Mouse (Mus musculus) MEL (cell line): ENCODE results near the gene Rftn1. TPM values are rescaled to one million over a fixed set of nuclear protein-coding genes. Genes with fewer than 3 reads are reported as not detected.

ENCODE experiments used
- DNase-seq: peaks from one replicate; pipeline ENCODE4 v3.0.0; 2011; ENCODE audit warnings: low read depth, low spot score
- H3K27ac ChIP-seq: 2 replicates; pipeline ENCODE4 v1.5.1; 2012; ENCODE audit warnings: low read depth, mild to moderate bottlenecking, control low read depth, low read length, moderate library complexity; ENCODE audit not compliant: control insufficient read depth
- H3K27me3 ChIP-seq, 2 experiments: fragments of 150-350 bp in 1 of 2; sonication (generic) in 1 of 2; 2 replicates each; pipeline ENCODE4 v1.6.1; 2012; ENCODE audit warnings: low read length in 2 of 2, mild to moderate bottlenecking in 2 of 2, improper control_type of control experiment in 1 of 2, moderate library complexity in 1 of 2; ENCODE audit not compliant: insufficient read depth in 2 of 2, control insufficient read depth in 1 of 2
- H3K36me3 ChIP-seq, 2 experiments: 2 replicates each; pipeline ENCODE4 v1.6.1; 2012 to 2014; ENCODE audit warnings: low read length in 2 of 2, improper control_type of control experiment in 1 of 2, inconsistent platforms in 1 of 2, mild to moderate bottlenecking in 1 of 2; ENCODE audit not compliant: insufficient read depth in 2 of 2, control insufficient read depth in 1 of 2
- H3K4me1 ChIP-seq, 2 experiments: fragments of 150-350 bp in 1 of 2; sonication (generic) in 1 of 2; 2 replicates each; pipeline ENCODE4 v1.6.1; 2012; ENCODE audit warnings: low read length in 2 of 2, improper control_type of control experiment in 1 of 2, mild to moderate bottlenecking in 1 of 2; ENCODE audit not compliant: insufficient read depth in 2 of 2, control insufficient read depth in 1 of 2
- H3K4me3 ChIP-seq, 2 experiments: fragments of 150-350 bp in 1 of 2; sonication (generic) in 1 of 2; 2 replicates each; pipeline ENCODE4 v1.5.1; 2012; ENCODE audit warnings: low read depth in 2 of 2, low read length in 2 of 2, mild to moderate bottlenecking in 2 of 2, moderate library complexity in 2 of 2, control low read depth in 1 of 2, improper control_type of control experiment in 1 of 2; ENCODE audit not compliant: control insufficient read depth in 1 of 2, insufficient read depth in 1 of 2
- H3K79me2 ChIP-seq: 2 replicates; pipeline ENCODE4 v1.6.1; 2012; ENCODE audit warnings: mild to moderate bottlenecking, low read length, moderate library complexity; ENCODE audit not compliant: control insufficient read depth, poor library complexity, insufficient read depth
- H3K9ac ChIP-seq: 2 replicates; pipeline ENCODE4 v1.6.1; 2012; ENCODE audit warnings: low read depth, mild to moderate bottlenecking, control low read depth, low read length, moderate library complexity; ENCODE audit not compliant: control insufficient read depth, poor library complexity, severe bottlenecking
- H3K9me3 ChIP-seq: fragments of 150-350 bp; sonication (generic); replicated peaks from 2 replicates; pipeline ENCODE4 v1.6.1; 2012; ENCODE audit warnings: mild to moderate bottlenecking, low read length, improper control_type of control experiment, moderate library complexity; ENCODE audit not compliant: insufficient read depth
- BHLHE40 ChIP-seq: IDR thresholded peaks from 2 replicates; pipeline ENCODE4 v1.6.1; 2012; ENCODE audit warnings: low read depth, mild to moderate bottlenecking, inconsistent platforms, low read length, improper control_type of control experiment, borderline replicate concordance
- CHD2 ChIP-seq: IDR thresholded peaks from 2 replicates; pipeline ENCODE4 v1.6.1; 2011; ENCODE audit warnings: low read length, improper control_type of control experiment
- HCFC1 ChIP-seq: IDR thresholded peaks from 2 replicates; pipeline ENCODE4 v1.6.1; 2012; ENCODE audit warnings: low read depth, mild to moderate bottlenecking, inconsistent platforms, low read length, improper control_type of control experiment, moderate library complexity
- KAT2A ChIP-seq: conservative IDR thresholded peaks from 2 replicates; pipeline ENCODE4 v1.6.1; 2012; ENCODE audit warnings: low read depth, low read length, improper control_type of control experiment, inconsistent platforms
- MAX ChIP-seq: IDR thresholded peaks from 2 replicates; pipeline ENCODE4 v1.6.1; 2011; ENCODE audit warnings: low read length, improper control_type of control experiment
- MEF2A ChIP-seq: IDR thresholded peaks from 2 replicates; pipeline ENCODE4 v1.6.1; 2014; ENCODE audit warnings: low read depth, mild to moderate bottlenecking, inconsistent platforms, low read length, improper control_type of control experiment; ENCODE audit not compliant: poor library complexity, insufficient replicate concordance, severe bottlenecking; ENCODE audit errors: extremely low read depth
- MYB ChIP-seq: IDR thresholded peaks from 2 replicates; pipeline ENCODE4 v1.6.1; 2011; ENCODE audit warnings: mild to moderate bottlenecking, low read depth, low read length, improper control_type of control experiment
- MYC ChIP-seq: IDR thresholded peaks from 2 replicates; pipeline ENCODE4 v1.6.1; 2011; ENCODE audit warnings: low read depth, mild to moderate bottlenecking, low read length, improper control_type of control experiment, moderate library complexity
- POLR2AphosphoS2 ChIP-seq: IDR thresholded peaks from 2 replicates; pipeline ENCODE4 v1.6.1; 2011; ENCODE audit warnings: low read length, improper control_type of control experiment
- POLR2AphosphoS5 ChIP-seq: IDR thresholded peaks from 2 replicates; pipeline ENCODE4 v1.6.1; 2012; ENCODE audit warnings: low read depth, borderline replicate concordance, mild to moderate bottlenecking, inconsistent platforms, low read length, moderate library complexity, mixed read lengths
- SIN3A ChIP-seq: IDR thresholded peaks from 2 replicates; pipeline ENCODE4 v1.6.1; 2012; ENCODE audit warnings: low read length, improper control_type of control experiment, inconsistent platforms
- TBP ChIP-seq: IDR thresholded peaks from 2 replicates; pipeline ENCODE4 v1.8.0; 2011; ENCODE audit warnings: low read depth, low read length, improper control_type of control experiment
- USF1 ChIP-seq: IDR thresholded peaks from 2 replicates; pipeline ENCODE4 v1.6.1; 2014; ENCODE audit warnings: low read depth, mild to moderate bottlenecking, inconsistent platforms, low read length, improper control_type of control experiment, moderate library complexity
- USF2 ChIP-seq, 2 experiments: IDR thresholded peaks; 2 replicates each; pipeline ENCODE4 v1.6.1; 2011 to 2012; ENCODE audit warnings: improper control_type of control experiment in 2 of 2, low read length in 2 of 2, borderline replicate concordance in 1 of 2, inconsistent platforms in 1 of 2, low read depth in 1 of 2, mild to moderate bottlenecking in 1 of 2; ENCODE audit not compliant: insufficient read depth in 1 of 2
- ZC3H11A ChIP-seq: IDR thresholded peaks from 2 replicates; pipeline ENCODE4 v1.6.1; 2012; ENCODE audit warnings: low read depth, mild to moderate bottlenecking, inconsistent platforms, low read length, improper control_type of control experiment
- polyA plus RNA-seq, 2 experiments: library from polyadenylated mRNA; stranded (reverse) in 1 of 2; unstranded in 1 of 2; fragments of >175 nt in 1 of 2; fragments of >200 nt in 1 of 2; gene quantifications; 2 replicates each; pipeline versions ENCODE4 v1.2.1 to v1.2.4; 2012; ENCODE audit warnings: low replicate concordance in 2 of 2, low read depth in 1 of 2; ENCODE audit not compliant: insufficient read length in 2 of 2, insufficient read depth in 1 of 2, missing spikeins in 1 of 2
- total RNA-seq: library from RNA; depleted of rRNA; stranded (reverse); fragments of 300-350 nt; gene quantifications from 2 replicates; pipeline ENCODE4 v1.2.3, GENCODE M21; 2012

Gene Rftn1
- total and polyA plus RNA-seq, 3 experiments, result 70.2 to 76.1 TPM; not detected in 1

DNA sequence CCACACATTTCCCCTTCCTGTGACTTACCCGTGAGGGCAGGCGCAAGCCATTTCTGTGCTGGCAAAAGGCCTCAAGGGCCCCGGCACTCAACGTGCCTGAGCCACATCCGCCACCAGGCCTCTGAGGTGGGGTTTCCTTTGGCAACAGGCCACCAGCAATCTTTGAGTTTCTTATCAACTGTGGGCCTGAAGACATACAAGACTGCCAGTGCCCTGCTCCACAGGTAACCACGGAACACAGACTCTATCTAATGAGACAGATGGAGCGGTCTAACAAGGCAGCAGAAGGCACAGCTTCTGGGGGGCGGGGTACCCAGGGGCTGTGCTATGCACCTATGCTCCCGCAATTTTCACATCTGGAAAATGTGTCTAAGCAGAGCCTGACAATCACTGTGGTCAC is 54.4 kb downstream of the Rftn1 start (continued):
- TF ChIP-seq MEF2A (no peak), MYC (peak; percentile 62; the same call in 1 of the 2 replicates)

DNA sequence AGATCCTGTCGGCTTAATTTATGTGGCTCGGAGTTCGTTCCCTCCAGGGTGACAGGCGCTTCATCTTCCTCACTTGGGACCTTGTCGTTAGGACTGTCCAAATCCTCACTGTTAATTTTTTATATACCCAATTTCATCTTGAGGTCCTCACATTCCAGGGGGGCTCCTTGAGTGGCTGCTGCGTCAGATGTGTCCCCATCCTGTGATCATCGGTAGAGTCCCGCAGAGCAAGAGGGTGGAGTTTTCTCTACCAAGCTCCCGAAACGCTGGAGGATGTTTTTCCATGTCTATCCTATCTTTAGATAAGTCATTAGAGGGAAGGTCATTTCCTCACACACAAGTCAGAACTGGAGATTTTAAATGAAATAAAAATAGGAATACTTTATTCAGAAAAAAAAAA is 55.0 kb downstream of the Rftn1 start:
- Histone ChIP-seq H3K4me3 (no peak overlapping the region), H3K4me1 (peaks cover 2 to 10% of the 10 kb centered on the region in 2 experiments; a peak in 2 of 4 replicates), H3K36me3 (peaks cover 0 to 8% of the 10 kb centered on the region in 2 experiments; a peak in 2 of 4 replicates), H3K27ac (no peak overlapping the region), H3K27me3 (no peaks in the 10 kb centered on the region), H3K9ac (no peak overlapping the region), H3K79me2 (no peaks in the 10 kb centered on the region), H3K9me3 (no peaks in the 10 kb centered on the region)
- TF ChIP-seq POLR2AphosphoS2, result no peak
- TF ChIP-seq USF1, result no peak
- no peak for TF ChIP-seq MYC
- TF ChIP-seq ZC3H11A, result no peak
- TF ChIP-seq MYB, result no peak
- no peak for TF ChIP-seq KAT2A
- no peak for TF ChIP-seq BHLHE40
- no peak for TF ChIP-seq TBP
- no peak for TF ChIP-seq USF2 (IDR thresholded peaks at IDR 0.05; ENCODE audit: borderline replicate concordance in 1 of 2, insufficient read depth in 1 of 2, low read depth in 1 of 2, low read length in 2 of 2)
- TF ChIP-seq CHD2, result no peak
- TF ChIP-seq MEF2A, result no peak
- TF ChIP-seq SIN3A, result no peak
- no peak for DNase-seq

DNA sequence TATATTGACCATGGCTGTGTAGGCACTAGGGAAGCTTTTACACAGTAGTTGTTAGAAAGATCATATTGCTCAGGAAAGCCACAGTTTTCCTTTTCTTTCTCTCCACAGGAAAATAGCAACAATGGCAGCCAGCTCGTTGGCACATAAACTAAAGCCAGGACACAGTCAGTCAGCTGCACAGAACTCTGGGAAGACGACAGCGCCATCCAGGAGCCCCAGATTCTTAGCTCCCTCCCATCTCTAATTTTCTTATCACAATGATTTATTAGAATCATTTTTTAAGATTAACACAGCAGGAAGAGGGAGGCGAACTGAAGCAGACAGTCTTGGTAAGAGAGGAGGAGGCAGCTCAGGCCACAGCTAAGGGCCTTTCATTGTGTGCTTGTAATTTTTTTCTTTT is 58.8 kb downstream of the Rftn1 start:
- TF ChIP-seq CHD2 (no peak), POLR2AphosphoS5 (no peak), MYC (no peak), POLR2AphosphoS2 (no peak), MAX (no peak), HCFC1 (no peak)
- H3K4me1 ChIP-seq, result peaks cover 2% of the 10 kb centered on the region in 2 experiments; a peak in 2 of 4 replicates
- H3K36me3 ChIP-seq, result peaks cover 0 to 5% of the 10 kb centered on the region in 2 experiments

More for the DNA sequence above, 58.8 kb downstream of the Rftn1 start:
- no peaks in the 10 kb centered on the region; the same call in 1 of the 2 replicates for H3K79me2 ChIP-seq
- no peak overlapping the region for H3K4me3 ChIP-seq
- H3K27me3 ChIP-seq, result no peaks in the 10 kb centered on the region
- no peak for DNase-seq
- H3K27ac ChIP-seq, result no peak overlapping the region
- H3K9ac ChIP-seq, result no peak overlapping the region
- no peaks in the 10 kb centered on the region for H3K9me3 ChIP-seq
